Mouse (Mus musculus): ENCODE measurements around the gene Lgals3. TPM values are rescaled to one million over a fixed set of nuclear protein-coding genes. Genes with fewer than 3 reads are reported as not detected.

Lgals3 gene
- polyA plus RNA-seq, 1 experiment from 2014 or later = 2.2 TPM

- Histone ChIP-seq H3K27ac (no peak overlapping the region), H3K36me3 (no peaks in the 10 kb centered on the region), H3K27me3 (ENCODE audit: insufficient read depth, poor library complexity, severe bottlenecking) (no peaks in the 10 kb centered on the region), H3K4me3 (no peak overlapping the region), H3K9me3 (no peaks in the 10 kb centered on the region), H3K4me1 (no peaks in the 10 kb centered on the region)
- WGBS = 71% methylated on average over 4 of the region's 4 CpGs
- DNase-seq (ENCODE audit: low spot score) = no peak
Measured at GRCm38 (mm10) chr14:47353240-47353639, 14.3 kb upstream of the Lgals3 start.

GRCm38 (mm10) chr14:47354111-47354577 lies 13.4 kb upstream of the Lgals3 start:
- Histone ChIP-seq H3K9me3 (no peaks in the 10 kb centered on the region), H3K4me1 (no peaks in the 10 kb centered on the region), H3K27me3 (ENCODE audit: insufficient read depth, poor library complexity, severe bottlenecking) (no peaks in the 10 kb centered on the region), H3K36me3 (no peaks in the 10 kb centered on the region), H3K27ac (no peak overlapping the region), H3K4me3 (no peak overlapping the region)
- no peak for DNase-seq (ENCODE audit: low spot score)
- 63% methylated on average over 8 of the region's 8 CpGs for WGBS

GRCm38 (mm10) chr14:47354948-47355347 lies 12.6 kb upstream of the Lgals3 start:
- no peak for DNase-seq (ENCODE audit: low spot score)
- Histone ChIP-seq H3K9me3 (no peaks in the 10 kb centered on the region), H3K27me3 (ENCODE audit: insufficient read depth, poor library complexity, severe bottlenecking) (no peaks in the 10 kb centered on the region), H3K4me3 (no peak overlapping the region), H3K27ac (no peak overlapping the region), H3K4me1 (peaks cover 4% of the 10 kb centered on the region; the same call in 1 of the 2 replicates), H3K36me3 (no peaks in the 10 kb centered on the region)
- WGBS = 68% methylated on average over 5 of the region's 5 CpGs

DNA sequence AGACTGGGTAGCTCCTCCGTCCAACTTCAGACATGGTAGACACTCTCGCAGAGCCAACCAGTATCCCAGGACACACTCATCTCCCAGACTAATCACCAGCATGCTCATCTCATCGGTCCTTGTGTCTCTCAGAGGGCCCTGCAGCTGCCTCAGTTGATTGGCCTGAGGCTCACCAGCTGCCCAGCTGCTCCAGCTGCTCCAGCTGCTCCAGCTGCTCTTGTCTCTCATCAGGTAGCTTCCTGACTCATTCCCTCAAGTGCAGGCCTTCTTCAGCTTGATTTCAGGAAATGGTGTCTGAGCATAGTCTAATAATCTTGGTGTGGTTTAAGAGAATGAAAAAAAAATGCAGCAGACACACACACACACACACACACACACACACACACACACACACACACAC lies 10.9 kb upstream of the Lgals3 start:
- Histone ChIP-seq H3K4me1 (peaks cover 4% of the 10 kb centered on the region; the same call in 1 of the 2 replicates), H3K4me3 (no peak overlapping the region), H3K27me3 (ENCODE audit: insufficient read depth, poor library complexity, severe bottlenecking) (no peaks in the 10 kb centered on the region), H3K36me3 (no peaks in the 10 kb centered on the region), H3K27ac (no peak overlapping the region), H3K9me3 (no peaks in the 10 kb centered on the region)
- WGBS = 82% methylated on average over 3 of the region's 3 CpGs
- no peak for DNase-seq (ENCODE audit: low spot score)

DNA sequence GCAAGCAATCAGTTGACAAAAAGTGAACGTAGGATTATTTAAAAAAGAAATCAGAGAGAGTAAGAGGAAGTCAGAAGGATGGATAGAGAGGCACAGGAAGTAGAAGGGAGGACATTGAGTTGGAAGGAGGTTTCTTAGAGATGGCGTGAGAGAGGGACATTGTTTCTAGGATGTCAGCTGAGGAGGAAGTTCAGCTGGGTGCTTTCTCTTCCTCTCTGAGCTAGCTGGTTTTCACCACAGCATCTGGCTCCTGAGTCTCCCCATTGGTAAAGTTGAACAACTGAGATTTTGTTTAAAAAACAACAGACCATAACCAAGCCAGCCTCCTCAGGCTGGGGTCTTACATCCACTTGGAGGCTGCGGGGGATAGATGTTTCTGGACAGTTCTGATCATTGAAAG lies 7.9 kb upstream of the Lgals3 start:
- Histone ChIP-seq H3K4me1 (peaks cover 5% of the 10 kb centered on the region), H3K9me3 (no peaks in the 10 kb centered on the region), H3K36me3 (no peaks in the 10 kb centered on the region), H3K4me3 (no peak overlapping the region), H3K27me3 (ENCODE audit: insufficient read depth, poor library complexity, severe bottlenecking) (no peaks in the 10 kb centered on the region), H3K27ac (no peak overlapping the region)
- DNase-seq (ENCODE audit: low spot score) = no peak
- 72% methylated on average over 3 of the region's 3 CpGs for WGBS

DNA sequence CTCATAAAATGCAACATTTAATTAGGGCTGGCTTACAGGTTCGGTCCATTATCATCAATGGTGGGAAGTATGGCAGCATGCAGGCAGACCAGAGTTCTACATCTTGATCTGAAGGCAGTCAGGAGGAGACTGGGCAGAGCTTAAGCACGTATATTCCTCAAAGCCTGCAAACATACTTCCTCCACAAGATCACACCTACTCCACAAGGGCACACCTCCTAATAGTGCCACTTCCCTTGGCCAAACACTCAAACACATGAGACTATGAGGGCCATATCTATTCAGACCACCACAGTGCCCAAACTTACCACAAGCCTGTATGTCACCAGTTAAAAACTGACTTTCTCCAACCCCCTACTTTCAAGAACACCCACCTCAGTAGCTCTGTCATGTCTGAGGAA lies 6.1 kb upstream of the Lgals3 start:
- H3K4me1 ChIP-seq = peaks cover 14% of the 10 kb centered on the region
- H3K9me3 ChIP-seq = no peaks in the 10 kb centered on the region
- no peak overlapping the region for H3K4me3 ChIP-seq
- H3K27me3 ChIP-seq (ENCODE audit: insufficient read depth, poor library complexity, severe bottlenecking) = no peaks in the 10 kb centered on the region
- no peaks in the 10 kb centered on the region for H3K36me3 ChIP-seq
- 84% methylated on average over 2 of the region's 2 CpGs for WGBS
- no peak overlapping the region for H3K27ac ChIP-seq
- DNase-seq (ENCODE audit: low spot score) = no peak

- Histone ChIP-seq H3K4me3 (no peak overlapping the region), H3K36me3 (no peaks in the 10 kb centered on the region), H3K27me3 (ENCODE audit: insufficient read depth, poor library complexity, severe bottlenecking) (no peaks in the 10 kb centered on the region), H3K27ac (no peak overlapping the region), H3K4me1 (peaks cover 18% of the 10 kb centered on the region), H3K9me3 (no peaks in the 10 kb centered on the region)
- DNase-seq (ENCODE audit: low spot score) = no peak
- WGBS = 75% methylated on average over 9 of the region's 9 CpGs
Measured at GRCm38 (mm10) chr14:47361899-47362298, 5.7 kb upstream of the Lgals3 start.

DNA sequence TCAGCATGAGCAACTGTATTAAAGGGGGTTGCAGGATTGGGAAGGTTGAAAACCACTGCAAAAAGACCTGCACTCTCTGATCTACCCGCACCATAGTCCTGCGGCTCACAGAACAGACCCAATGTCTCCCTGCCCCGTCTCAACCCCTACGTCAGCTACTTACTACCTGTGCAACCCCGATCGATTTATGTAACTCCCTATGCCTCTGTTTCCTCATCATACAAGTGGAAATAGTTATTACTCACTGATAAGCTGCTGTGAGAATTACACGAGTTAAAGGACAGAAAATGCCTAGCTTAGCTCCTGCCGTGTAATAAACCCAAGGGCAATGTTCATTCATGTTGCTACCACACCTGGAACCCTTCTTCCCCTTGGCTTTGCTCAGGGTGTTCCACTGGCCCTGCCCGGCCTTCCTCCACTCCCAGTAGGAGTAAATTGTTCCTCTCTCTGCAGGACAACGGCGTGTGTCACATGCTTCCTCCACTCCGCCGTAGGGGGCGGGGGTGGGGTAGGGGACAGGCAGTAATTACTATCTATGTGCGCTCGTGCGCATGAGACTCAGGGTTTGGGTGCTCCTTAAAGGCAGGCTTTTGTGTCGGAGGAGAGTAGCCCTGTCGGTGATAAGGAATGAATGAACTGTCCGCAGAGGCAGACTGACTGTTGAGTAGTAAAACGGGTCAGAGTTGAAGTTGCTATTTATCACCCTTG lies 2.7 kb upstream of the Lgals3 start:
- peak; percentile 85 for DNase-seq (ENCODE audit: low spot score)
- Histone ChIP-seq H3K4me3 (peak overlapping the region; percentile 51), H3K36me3 (no peaks in the 10 kb centered on the region), H3K4me1 (peaks cover 23% of the 10 kb centered on the region), H3K27ac (peak overlapping the region; percentile 71), H3K9me3 (no peaks in the 10 kb centered on the region), H3K27me3 (ENCODE audit: insufficient read depth, poor library complexity, severe bottlenecking) (no peaks in the 10 kb centered on the region)
- WGBS = 32% methylated on average over 21 of the region's 21 CpGs

DNA sequence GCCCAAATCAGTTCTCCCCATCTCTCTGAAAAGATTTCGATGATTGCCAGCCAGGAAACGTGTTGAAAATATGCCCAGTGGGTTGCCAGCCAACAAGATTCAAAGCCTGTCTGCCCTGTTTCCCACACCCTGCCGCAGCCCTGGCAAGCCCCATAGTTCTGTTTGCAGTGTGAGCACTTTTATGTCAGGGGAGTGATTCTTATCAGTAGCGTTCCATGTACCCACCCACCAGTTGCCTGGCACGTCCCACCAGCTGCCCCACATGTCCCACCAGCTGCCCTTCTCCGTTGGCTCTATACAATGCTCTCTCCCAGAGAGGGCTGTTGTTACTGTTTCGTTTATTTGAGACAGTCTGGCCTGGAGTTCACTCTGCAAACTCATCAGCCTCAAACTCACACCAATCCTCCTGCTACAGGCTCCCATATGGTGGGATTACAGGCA lies 650 bp upstream of the Lgals3 start:
- DNase-seq (ENCODE audit: low spot score) = no peak
- H3K4me3 ChIP-seq = no peak overlapping the region
- H3K4me1 ChIP-seq = peaks cover 23% of the 10 kb centered on the region
- H3K27me3 ChIP-seq (ENCODE audit: insufficient read depth, poor library complexity, severe bottlenecking) = 0 out of 2 replicates have a peak, but pooled peaks cover 3% of the 10 kb centered on the region
- peak overlapping the region; percentile 62; the same call in 1 of the 2 replicates for H3K27ac ChIP-seq
- H3K9me3 ChIP-seq = no peaks in the 10 kb centered on the region
- 42% methylated on average over 7 of the region's 7 CpGs for WGBS
- H3K36me3 ChIP-seq = no peaks in the 10 kb centered on the region

GRCm38 (mm10) chr14:47369741-47370140 lies 2.2 kb downstream of the Lgals3 start:
- DNase-seq (ENCODE audit: low spot score) = no peak
- 94% methylated on average over 5 of the region's 5 CpGs for WGBS
- no peak overlapping the region for H3K4me3 ChIP-seq

GRCm38 (mm10) chr14:47370790-47371189 lies 3.2 kb downstream of the Lgals3 start:
- no peaks in the 10 kb centered on the region for H3K36me3 ChIP-seq
- H3K27me3 ChIP-seq (ENCODE audit: insufficient read depth, poor library complexity, severe bottlenecking) = peaks cover 41% of the 10 kb centered on the region
- H3K4me3 ChIP-seq = no peak overlapping the region
- H3K9me3 ChIP-seq = no peaks in the 10 kb centered on the region
- no peak for DNase-seq (ENCODE audit: low spot score)
- no peak overlapping the region for H3K27ac ChIP-seq
- peaks cover 23% of the 10 kb centered on the region for H3K4me1 ChIP-seq
- 73% methylated on average over 3 of the region's 3 CpGs for WGBS

More at GRCm38 (mm10) chr14:47369741-47370140, 2.2 kb downstream of the Lgals3 start:
- H3K9me3 ChIP-seq = no peaks in the 10 kb centered on the region
- peaks cover 30% of the 10 kb centered on the region for H3K4me1 ChIP-seq
- peaks cover 31% of the 10 kb centered on the region for H3K27me3 ChIP-seq (ENCODE audit: insufficient read depth, poor library complexity, severe bottlenecking)
- no peak overlapping the region; the same call in 1 of the 2 replicates for H3K27ac ChIP-seq
- H3K36me3 ChIP-seq = no peaks in the 10 kb centered on the region

DNA sequence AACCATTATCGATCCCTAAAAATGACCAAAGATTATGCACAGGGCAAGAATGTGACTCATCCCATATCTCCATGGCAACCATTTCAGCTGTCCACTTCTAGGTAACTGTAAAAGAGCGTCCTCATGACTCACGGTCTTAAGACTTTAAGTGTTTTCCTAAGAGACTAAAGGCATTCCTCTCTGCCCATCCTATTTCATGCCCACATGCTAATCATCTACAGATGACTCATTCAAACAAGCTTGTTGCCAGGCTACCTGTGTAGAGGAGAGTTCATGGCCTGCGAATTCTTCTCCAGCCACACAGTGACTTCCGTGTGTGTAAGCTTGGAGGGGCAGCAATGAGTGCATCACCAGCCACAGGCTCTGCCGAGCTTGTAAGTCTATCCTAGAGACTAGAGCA lies 4.1 kb downstream of the Lgals3 start:
- H3K27ac ChIP-seq = no peak overlapping the region
- no peaks in the 10 kb centered on the region for H3K36me3 ChIP-seq
- peaks cover 20% of the 10 kb centered on the region for H3K4me1 ChIP-seq
- no peak for DNase-seq (ENCODE audit: low spot score)
- H3K4me3 ChIP-seq = no peak overlapping the region
- H3K9me3 ChIP-seq = no peaks in the 10 kb centered on the region
- H3K27me3 ChIP-seq (ENCODE audit: insufficient read depth, poor library complexity, severe bottlenecking) = peaks cover 44% of the 10 kb centered on the region
- WGBS = 70% methylated on average over 6 of the region's 6 CpGs

- Histone ChIP-seq H3K27me3 (ENCODE audit: insufficient read depth, poor library complexity, severe bottlenecking) (peaks cover 44% of the 10 kb centered on the region), H3K9me3 (no peaks in the 10 kb centered on the region), H3K27ac (no peak overlapping the region), H3K4me1 (peaks cover 9% of the 10 kb centered on the region), H3K36me3 (no peaks in the 10 kb centered on the region), H3K4me3 (peak overlapping the region; percentile 57)
- DNase-seq (ENCODE audit: low spot score) = peak; percentile 78
- WGBS = 15% methylated on average over 49 of the region's 49 CpGs
Measured at GRCm38 (mm10) chr14:47373728-47374678, 6.5 kb downstream of the Lgals3 start.
